Mouse (Mus musculus): ENCODE measurements around the gene Pagr1a. TPM values are rescaled to one million over a fixed set of nuclear protein-coding genes. Genes with fewer than 3 reads are reported as not detected.

Pagr1a gene
- polyA plus RNA-seq, 1 experiment from 2014 or later: 45.6 TPM

DNA sequence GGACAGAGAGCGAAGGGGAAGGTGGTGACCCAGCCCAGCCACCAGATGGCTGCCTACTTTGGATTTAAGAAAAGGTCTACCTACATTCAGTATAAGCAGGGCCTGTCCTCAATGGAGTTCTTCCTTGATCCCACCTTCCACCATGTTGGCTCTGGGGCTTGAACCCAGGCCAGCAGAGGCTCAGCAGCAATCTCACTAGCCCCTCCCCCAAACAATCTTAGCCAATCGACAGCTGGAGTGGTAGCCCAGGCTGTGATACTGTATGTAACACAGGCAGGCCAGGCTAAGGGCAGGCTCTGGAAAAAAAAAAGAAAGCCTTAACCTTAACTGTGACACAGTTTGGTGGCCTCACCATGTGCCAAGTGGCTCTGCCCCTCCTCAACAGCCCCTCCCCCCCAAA lies 5.4 kb downstream of the Pagr1a start:
- H3K4me3 ChIP-seq (ENCODE audit: low read depth, low read length): no peak overlapping the region
- no peaks in the 10 kb centered on the region for H3K9me3 ChIP-seq (ENCODE audit: control insufficient read depth, low read length)
- no peaks in the 10 kb centered on the region for H3K27me3 ChIP-seq (replicated peaks; ENCODE audit: control insufficient read depth, insufficient read depth, low read length)
- H3K27ac ChIP-seq (ENCODE audit: low read depth, low read length): no peak overlapping the region
- no peak overlapping the region for H3K4me2 ChIP-seq
- H3K9ac ChIP-seq (ENCODE audit: low read depth, low read length): no peak overlapping the region
- DNase-seq (ENCODE audit: low spot score) (no peak), ATAC-seq (replicated peaks; ENCODE audit: low FRiP score) (no peak)
- peaks cover 38% of the 10 kb centered on the region for H3K4me1 ChIP-seq (replicated peaks; ENCODE audit: control insufficient read depth, insufficient read depth, low read length)
- H3K36me3 ChIP-seq (ENCODE audit: control insufficient read depth, insufficient read depth, low read length): peaks cover 13% of the 10 kb centered on the region
- WGBS: 74% methylated on average over 2 of the region's 2 CpGs

DNA sequence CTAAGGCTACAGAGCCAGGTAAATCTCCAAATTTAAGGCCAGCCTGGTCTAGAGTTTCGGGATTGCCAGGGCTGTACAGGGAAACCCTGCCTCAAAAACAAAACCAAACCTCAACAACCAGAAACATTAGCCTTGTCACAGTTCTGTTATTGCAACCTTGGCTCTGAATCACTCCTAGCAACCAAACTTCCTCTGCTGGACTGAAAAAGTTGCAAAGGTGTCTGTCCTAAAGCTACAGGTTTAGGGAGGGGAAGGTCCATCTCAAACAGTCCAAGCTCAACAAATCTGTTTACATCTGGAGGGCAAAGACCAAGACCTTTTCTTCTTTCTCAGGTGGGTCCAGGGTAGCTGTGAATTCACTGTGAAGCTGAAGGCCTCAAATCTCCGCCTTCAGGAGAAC lies 6.1 kb downstream of the Pagr1a start:
- Histone ChIP-seq H3K27me3 (replicated peaks; ENCODE audit: control insufficient read depth, insufficient read depth, low read length) (no peaks in the 10 kb centered on the region), H3K9me3 (ENCODE audit: control insufficient read depth, low read length) (no peaks in the 10 kb centered on the region), H3K4me3 (ENCODE audit: low read depth, low read length) (no peak overlapping the region), H3K27ac (ENCODE audit: low read depth, low read length) (0 out of 2 replicates have a peak overlapping the region, but pooled peaks have one; percentile 41), H3K4me2 (no peak overlapping the region), H3K9ac (ENCODE audit: low read depth, low read length) (no peak overlapping the region), H3K4me1 (replicated peaks; ENCODE audit: control insufficient read depth, insufficient read depth, low read length) (peaks cover 38% of the 10 kb centered on the region), H3K36me3 (ENCODE audit: control insufficient read depth, insufficient read depth, low read length) (peaks cover 13% of the 10 kb centered on the region)
- DNase-seq (ENCODE audit: low spot score): no peak
- no peak for ATAC-seq (replicated peaks; ENCODE audit: low FRiP score)
- WGBS: 96% methylated on average over 2 of the region's 2 CpGs

DNA sequence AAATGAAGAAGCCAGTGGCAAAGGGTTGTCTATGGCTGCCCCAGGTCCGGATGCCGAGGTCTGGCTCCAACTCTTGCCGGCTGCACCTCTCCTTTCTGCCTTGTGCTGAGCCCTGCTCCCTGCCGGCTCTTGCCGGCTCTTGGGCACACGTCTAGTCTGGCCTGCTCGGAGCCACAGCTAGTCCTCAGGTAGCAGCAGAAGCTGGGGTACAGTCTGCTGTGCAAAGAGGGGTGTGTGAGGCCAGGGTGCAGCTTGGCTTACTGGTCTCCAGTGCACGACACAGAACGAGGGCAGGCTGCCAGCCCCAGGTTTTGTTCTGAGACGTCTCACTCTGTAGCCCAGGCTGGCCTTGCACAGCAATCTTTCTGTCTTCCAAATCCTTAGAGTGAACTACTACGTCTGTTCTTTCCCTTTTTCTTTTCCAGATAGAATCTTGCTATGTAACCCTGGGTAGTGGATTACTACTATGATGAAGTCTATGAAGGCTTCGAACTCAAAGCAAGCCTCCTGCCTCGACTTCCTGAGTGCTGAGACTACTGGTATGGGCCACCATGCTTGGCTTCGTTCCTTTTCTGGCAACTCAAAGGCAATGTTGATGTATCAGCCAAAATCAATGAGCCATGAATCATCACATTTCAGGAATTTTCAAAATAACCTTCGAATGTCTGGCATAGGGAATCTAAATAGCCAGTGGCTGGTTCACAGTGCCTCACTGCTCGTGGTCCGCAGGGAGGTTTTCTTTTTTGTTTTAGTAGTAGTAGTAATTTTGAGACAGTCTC lies 7.7 kb downstream of the Pagr1a start:
- peaks cover 24% of the 10 kb centered on the region for H3K4me1 ChIP-seq (replicated peaks; ENCODE audit: control insufficient read depth, insufficient read depth, low read length)
- H3K27ac ChIP-seq (ENCODE audit: low read depth, low read length): peak overlapping the region; percentile 95
- DNase-seq (ENCODE audit: low spot score) (no peak), ATAC-seq (replicated peaks; ENCODE audit: low FRiP score) (no peak)
- peak overlapping the region; percentile 33; the same call in 1 of the 2 replicates for H3K4me2 ChIP-seq
- no peaks in the 10 kb centered on the region for H3K27me3 ChIP-seq (replicated peaks; ENCODE audit: control insufficient read depth, insufficient read depth, low read length)
- peak overlapping the region; percentile 57 for H3K9ac ChIP-seq (ENCODE audit: low read depth, low read length)
- 84% methylated on average over 17 of the region's 17 CpGs for WGBS
- no peaks in the 10 kb centered on the region for H3K9me3 ChIP-seq (ENCODE audit: control insufficient read depth, low read length)
- no peak overlapping the region for H3K4me3 ChIP-seq (ENCODE audit: low read depth, low read length)
- H3K36me3 ChIP-seq (ENCODE audit: control insufficient read depth, insufficient read depth, low read length): peaks cover 7% of the 10 kb centered on the region; the same call in 1 of the 2 replicates

DNA sequence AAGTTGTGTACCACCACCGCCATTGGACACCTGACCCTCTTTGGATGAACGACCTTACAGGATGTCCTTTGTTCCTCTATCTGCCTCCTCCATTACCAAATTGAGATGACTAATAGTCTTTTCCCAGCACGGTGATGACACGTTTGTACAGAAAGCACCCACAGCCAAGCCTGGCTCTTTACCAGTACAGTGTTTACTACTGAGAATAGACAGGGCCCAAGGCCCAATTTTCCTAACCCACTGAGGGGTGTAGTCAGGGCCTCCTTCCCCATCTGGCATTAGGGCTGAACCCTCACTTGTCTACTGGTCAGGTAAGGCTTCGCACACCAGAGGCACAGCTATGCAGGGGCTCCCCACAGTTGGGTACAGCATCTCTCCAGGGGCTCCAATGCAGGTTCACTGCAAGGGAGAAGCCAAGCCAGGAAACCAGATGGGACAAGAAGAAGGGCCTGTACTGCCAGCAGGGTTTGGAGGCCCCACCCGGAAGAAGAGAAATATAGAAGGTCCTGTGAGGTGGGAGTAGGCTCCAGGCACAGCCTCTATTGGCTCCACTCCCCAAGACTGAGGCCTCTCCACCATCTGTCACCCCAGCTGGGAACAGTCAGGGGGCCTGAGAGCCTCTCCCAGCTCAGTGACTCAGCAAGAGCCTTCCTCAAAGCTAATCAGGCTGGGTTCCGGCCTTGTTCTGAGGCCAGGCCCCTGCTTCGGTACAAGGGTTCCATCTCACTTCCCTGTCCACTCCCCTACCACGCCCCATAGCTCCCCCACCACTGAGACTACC lies 8.7 kb downstream of the Pagr1a start:
- Histone ChIP-seq H3K9ac (ENCODE audit: low read depth, low read length) (peak overlapping the region; percentile 57), H3K4me3 (ENCODE audit: low read depth, low read length) (no peak overlapping the region), H3K36me3 (ENCODE audit: control insufficient read depth, insufficient read depth, low read length) (peaks cover 3% of the 10 kb centered on the region; the same call in 1 of the 2 replicates), H3K27me3 (replicated peaks; ENCODE audit: control insufficient read depth, insufficient read depth, low read length) (no peaks in the 10 kb centered on the region), H3K4me1 (replicated peaks; ENCODE audit: control insufficient read depth, insufficient read depth, low read length) (peaks cover 18% of the 10 kb centered on the region), H3K9me3 (ENCODE audit: control insufficient read depth, low read length) (no peaks in the 10 kb centered on the region), H3K27ac (ENCODE audit: low read depth, low read length) (peak overlapping the region; percentile 95), H3K4me2 (peak overlapping the region; percentile 52)
- WGBS: 38% methylated on average over 9 of the region's 9 CpGs
- peak; percentile 93 for ATAC-seq (replicated peaks; ENCODE audit: low FRiP score)
- DNase-seq (ENCODE audit: low spot score): peak; percentile 66

DNA sequence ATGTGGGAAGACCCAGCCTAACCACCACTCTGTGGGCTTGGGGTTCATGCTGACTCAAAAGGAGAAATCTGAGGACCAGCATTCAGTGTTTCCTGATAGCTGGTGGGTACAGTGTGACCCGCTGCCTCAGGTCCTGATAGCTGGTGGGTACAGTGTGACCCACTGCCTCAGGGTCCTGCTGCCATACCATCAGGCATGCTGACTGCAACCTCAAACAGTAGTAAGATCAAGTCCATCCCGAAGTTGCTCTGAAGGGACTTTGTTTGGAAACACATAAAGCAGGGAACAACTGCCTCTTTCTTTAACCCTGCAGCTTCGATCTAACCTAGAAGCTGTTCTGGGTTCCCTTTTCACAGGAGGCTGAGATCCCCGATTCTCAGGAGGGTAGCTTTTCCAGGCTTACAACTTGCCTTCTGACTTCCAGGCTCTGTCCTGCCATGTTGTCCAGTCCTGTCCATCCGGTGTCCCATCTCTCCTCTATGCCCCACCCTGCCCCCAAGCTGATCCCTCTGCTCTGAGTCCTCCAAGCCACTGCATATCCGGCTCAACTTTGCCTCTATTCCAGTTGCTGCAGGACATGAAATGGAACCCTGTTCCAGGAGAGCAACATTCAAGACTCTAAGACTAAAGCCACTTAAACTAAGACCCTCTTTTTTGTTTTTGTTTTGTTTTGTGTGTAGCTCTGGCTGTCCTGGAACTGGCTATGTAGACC lies 9.7 kb downstream of the Pagr1a start:
- ATAC-seq (replicated peaks; ENCODE audit: low FRiP score) (no peak), DNase-seq (ENCODE audit: low spot score) (no peak)
- Histone ChIP-seq H3K27ac (ENCODE audit: low read depth, low read length) (no peak overlapping the region), H3K4me2 (no peak overlapping the region), H3K9me3 (ENCODE audit: control insufficient read depth, low read length) (no peaks in the 10 kb centered on the region), H3K4me1 (replicated peaks; ENCODE audit: control insufficient read depth, insufficient read depth, low read length) (peaks cover 13% of the 10 kb centered on the region), H3K4me3 (ENCODE audit: low read depth, low read length) (no peak overlapping the region), H3K36me3 (ENCODE audit: control insufficient read depth, insufficient read depth, low read length) (no peaks in the 10 kb centered on the region), H3K27me3 (replicated peaks; ENCODE audit: control insufficient read depth, insufficient read depth, low read length) (no peaks in the 10 kb centered on the region), H3K9ac (ENCODE audit: low read depth, low read length) (no peak overlapping the region)
- WGBS: 83% methylated on average over 6 of the region's 6 CpGs

- no peak overlapping the region for H3K9ac ChIP-seq (ENCODE audit: low read depth, low read length)
- no peaks in the 10 kb centered on the region for H3K27me3 ChIP-seq (replicated peaks; ENCODE audit: control insufficient read depth, insufficient read depth, low read length)
- ATAC-seq (replicated peaks; ENCODE audit: low FRiP score) (no peak), DNase-seq (ENCODE audit: low spot score) (no peak)
- H3K4me1 ChIP-seq (replicated peaks; ENCODE audit: control insufficient read depth, insufficient read depth, low read length): peaks cover 12% of the 10 kb centered on the region
- no peaks in the 10 kb centered on the region for H3K9me3 ChIP-seq (ENCODE audit: control insufficient read depth, low read length)
- H3K36me3 ChIP-seq (ENCODE audit: control insufficient read depth, insufficient read depth, low read length): no peaks in the 10 kb centered on the region
- H3K4me2 ChIP-seq: no peak overlapping the region
- no peak overlapping the region for H3K4me3 ChIP-seq (ENCODE audit: low read depth, low read length)
- 82% methylated on average over 4 of the region's 4 CpGs for WGBS
- no peak overlapping the region for H3K27ac ChIP-seq (ENCODE audit: low read depth, low read length)
Observed at GRCm38 (mm10) chr7:127004122-127004875, 12.9 kb downstream of the Pagr1a start.

DNA sequence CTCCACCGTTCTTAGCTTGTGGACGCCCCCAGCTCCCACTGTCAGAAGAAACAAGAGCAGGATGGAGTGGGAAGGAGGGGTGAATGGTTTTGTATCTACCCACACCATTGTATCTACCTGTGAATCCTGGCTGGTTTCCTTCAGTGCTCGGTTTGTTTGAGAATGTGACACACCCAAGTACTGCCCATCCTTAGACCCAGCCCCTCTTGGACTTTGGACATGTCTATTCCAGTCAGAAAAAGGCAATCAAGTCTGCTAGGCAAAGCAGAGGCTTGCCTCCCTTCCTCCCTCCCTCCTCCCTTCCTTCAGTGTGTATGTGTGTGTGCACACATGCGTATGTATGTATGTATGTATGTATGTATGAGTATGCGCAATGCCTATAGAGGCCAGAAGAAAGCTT lies 13.5 kb downstream of the Pagr1a start:
- WGBS: 82% methylated on average over 5 of the region's 5 CpGs
- no peaks in the 10 kb centered on the region for H3K27me3 ChIP-seq (replicated peaks; ENCODE audit: control insufficient read depth, insufficient read depth, low read length)
- no peak overlapping the region for H3K9ac ChIP-seq (ENCODE audit: low read depth, low read length)
- no peak for ATAC-seq (replicated peaks; ENCODE audit: low FRiP score)
- peaks cover 5% of the 10 kb centered on the region for H3K4me1 ChIP-seq (replicated peaks; ENCODE audit: control insufficient read depth, insufficient read depth, low read length)
- H3K9me3 ChIP-seq (ENCODE audit: control insufficient read depth, low read length): no peaks in the 10 kb centered on the region
- no peak overlapping the region for H3K27ac ChIP-seq (ENCODE audit: low read depth, low read length)
- no peaks in the 10 kb centered on the region for H3K36me3 ChIP-seq (ENCODE audit: control insufficient read depth, insufficient read depth, low read length)
- no peak overlapping the region for H3K4me2 ChIP-seq
- DNase-seq (ENCODE audit: low spot score): no peak
- H3K4me3 ChIP-seq (ENCODE audit: low read depth, low read length): no peak overlapping the region

DNA sequence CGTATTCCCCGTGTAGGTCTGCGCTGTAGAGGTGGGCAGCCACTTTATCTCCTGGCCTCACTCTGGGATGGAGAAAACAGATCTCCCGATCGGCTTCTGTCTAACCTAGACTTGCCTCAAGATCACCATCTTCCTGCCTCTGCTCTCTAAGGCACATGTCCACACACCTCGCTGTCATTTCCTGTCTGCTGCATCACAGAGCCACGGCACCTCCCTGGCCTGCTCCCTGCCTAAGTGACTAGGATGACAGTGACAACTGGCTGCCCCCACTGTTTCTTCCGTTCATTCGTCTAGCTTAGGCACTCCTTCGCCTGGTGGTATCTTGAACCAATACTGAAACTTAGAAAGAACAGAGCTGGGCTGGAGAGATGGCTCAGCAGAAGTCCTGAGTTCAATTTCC lies 17.6 kb downstream of the Pagr1a start:
- H3K4me3 ChIP-seq (ENCODE audit: low read depth, low read length): no peak overlapping the region
- H3K36me3 ChIP-seq (ENCODE audit: control insufficient read depth, insufficient read depth, low read length): no peaks in the 10 kb centered on the region
- H3K4me2 ChIP-seq: no peak overlapping the region
- no peak overlapping the region for H3K27ac ChIP-seq (ENCODE audit: low read depth, low read length)
- no peak overlapping the region for H3K9ac ChIP-seq (ENCODE audit: low read depth, low read length)
- no peaks in the 10 kb centered on the region for H3K9me3 ChIP-seq (ENCODE audit: control insufficient read depth, low read length)
- WGBS: 61% methylated on average over 10 of the region's 10 CpGs
- no peak for ATAC-seq (replicated peaks; ENCODE audit: low FRiP score)
- H3K4me1 ChIP-seq (replicated peaks; ENCODE audit: control insufficient read depth, insufficient read depth, low read length): no peaks in the 10 kb centered on the region
- no peak for DNase-seq (ENCODE audit: low spot score)
- no peaks in the 10 kb centered on the region for H3K27me3 ChIP-seq (replicated peaks; ENCODE audit: control insufficient read depth, insufficient read depth, low read length)

Data from liver, embryonic 11.5 days (tissue).